Mouse (Mus musculus) ES-E14 (cell line): Measurements from ENCODE around the gene Appl1.

Experiments
- CHD2 ChIP-seq: IDR thresholded peaks from 2 replicates; pipeline ENCODE4 v1.6.1; 2014; ENCODE audit warnings: mild to moderate bottlenecking, low read depth, low read length, inconsistent platforms
- MAFK ChIP-seq: IDR thresholded peaks from 2 replicates; pipeline ENCODE4 v1.6.1; 2014; ENCODE audit warnings: mild to moderate bottlenecking, low read depth, low read length, inconsistent platforms; ENCODE audit not compliant: insufficient read depth

DNA sequence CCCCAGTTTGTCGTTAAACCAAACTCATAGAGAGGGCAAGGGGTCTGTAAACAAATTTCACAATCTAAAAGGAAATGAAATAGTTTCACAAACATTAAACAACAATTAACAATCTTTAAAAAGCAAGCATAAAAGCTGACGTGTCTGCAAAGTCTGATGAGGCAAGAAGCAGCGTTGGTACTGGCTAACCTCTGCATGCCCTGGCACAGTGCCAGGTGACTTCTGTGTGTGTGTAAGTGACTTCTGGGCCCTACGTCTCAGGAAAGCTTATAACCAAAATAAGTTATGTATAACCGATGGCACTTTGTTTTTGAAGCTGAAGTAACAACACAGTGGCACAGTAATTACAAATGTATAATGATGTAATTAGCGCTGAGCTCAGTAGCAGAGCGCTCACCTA, 33.9 kb upstream of the Appl1 start:
- TF ChIP-seq CHD2 (no peak), MAFK (no peak)
